28 mouse cellular contexts compared by ENCODE assay signal in the genomic region with DNA sequence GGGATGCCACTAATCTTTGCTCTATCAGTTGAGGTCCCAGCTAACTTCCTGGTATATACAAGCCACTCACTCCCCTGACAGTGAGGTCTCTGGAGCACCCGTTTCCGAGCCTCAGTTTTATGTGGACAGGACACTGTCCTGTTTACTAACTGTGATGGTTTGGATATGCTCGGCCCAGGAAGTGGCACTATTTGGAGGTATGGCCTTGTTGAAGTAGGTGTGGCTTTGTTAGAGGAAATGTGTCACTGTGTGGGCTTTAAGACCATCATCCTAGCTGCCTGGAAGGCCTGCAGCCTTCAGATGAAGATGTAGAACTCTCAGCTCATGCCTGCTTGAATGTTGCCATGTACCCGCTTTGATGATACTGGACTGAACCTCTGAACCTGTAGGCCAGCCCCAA. TPM values are rescaled to one million over a fixed set of nuclear protein-coding genes. Genes with fewer than 3 reads are reported as not detected.
DNase-seq lines count a peak whose midpoint lies in the region; ATAC-seq and TF ChIP-seq lines count a peak whose summit lies in the region.
"Had no signal": no experiment of that assay in that cellular context is flagged by ENCODE, and none has a peak within 500 bp of the region (broad histone marks: within the 10 kb centered on the region; RNA-seq: fewer than 3 reads in every experiment).

No protein-coding gene starts in this region.

- no peak for ATAC-seq in liver, embryonic 12.5 days
- no peak for ATAC-seq in liver, embryonic 11.5 days (replicated peaks; ENCODE audit: low FRiP score)
- ATAC-seq in lung, postnatal 0 days: peak; percentile 37
- ATAC-seq in intestine, postnatal 0 days: no peak
- ATAC-seq: forebrain, embryonic 14.5 days; forebrain, postnatal 0 days had no signal

- intact Hi-C loops in heart, postnatal 10 days (cut with DNase I): no loop called here

- peak overlapping the region; percentile 73 for H3K27ac ChIP-seq in heart, embryonic 10.5 days
- H3K27ac ChIP-seq in liver, embryonic 12.5 days: peak overlapping the region; percentile 52; the same call in 1 of the 2 replicates
- H3K27ac ChIP-seq in liver, embryonic 11.5 days (ENCODE audit: low read depth, low read length): no peak overlapping the region
- H3K27ac ChIP-seq in lung, postnatal 0 days (ENCODE audit: low read length): 0 out of 2 replicates have a peak overlapping the region, but pooled peaks have one; percentile 43
- H3K27ac ChIP-seq in intestine, postnatal 0 days (ENCODE audit: low read depth, low read length): peak overlapping the region; percentile 73; the same call in 1 of the 2 replicates
- H3K27ac ChIP-seq: embryonic facial prominence, embryonic 12.5 days; embryonic facial prominence, embryonic 15.5 days; gastrocnemius, adult 2 months; hindbrain, embryonic 14.5 days had no signal

- TF ChIP-seq CTCF in lung, postnatal 0 days (IDR thresholded peaks at IDR 0.05): no peak
- no peak for TF ChIP-seq CTCF in lung, adult 2 months (IDR thresholded peaks at IDR 0.05; ENCODE audit: insufficient read depth, low read length)
- no peak for TF ChIP-seq CTCF in intestine, postnatal 0 days (IDR thresholded peaks at IDR 0.05; ENCODE audit: low read depth)

- H3K4me1 ChIP-seq in heart, embryonic 10.5 days: peaks cover 79% of the 10 kb centered on the region
- H3K4me1 ChIP-seq in liver, embryonic 12.5 days: peaks cover 98% of the 10 kb centered on the region
- peaks cover 54% of the 10 kb centered on the region for H3K4me1 ChIP-seq in liver, embryonic 11.5 days (replicated peaks; ENCODE audit: control insufficient read depth, insufficient read depth, low read length)
- H3K4me1 ChIP-seq in lung, postnatal 0 days (ENCODE audit: insufficient read depth, low read depth, low read length): peaks cover 21% of the 10 kb centered on the region
- H3K4me1 ChIP-seq in lung, adult 2 months (ENCODE audit: control insufficient read depth, insufficient read depth, low read length): peaks cover 12% of the 10 kb centered on the region
- H3K4me1 ChIP-seq in intestine, postnatal 0 days (replicated peaks; ENCODE audit: control insufficient read depth, insufficient read depth, low read length): peaks cover 27% of the 10 kb centered on the region

- peak; percentile 73 for TF ChIP-seq EP300 in lung, postnatal 0 days (IDR thresholded peaks at IDR 0.05)

- TF ChIP-seq POLR2A in lung, adult 2 months (IDR thresholded peaks at IDR 0.05; ENCODE audit: borderline replicate concordance, extremely low read depth, low read depth, low read length): no peak

- H3K27me3 ChIP-seq in heart, embryonic 10.5 days (ENCODE audit: insufficient read depth, poor library complexity, severe bottlenecking): no peaks in the 10 kb centered on the region
- H3K27me3 ChIP-seq in liver, embryonic 12.5 days (replicated peaks): no peaks in the 10 kb centered on the region
- no peaks in the 10 kb centered on the region for H3K27me3 ChIP-seq in liver, embryonic 11.5 days (replicated peaks; ENCODE audit: control insufficient read depth, insufficient read depth, low read length)
- no peaks in the 10 kb centered on the region for H3K27me3 ChIP-seq in lung, postnatal 0 days (replicated peaks; ENCODE audit: insufficient read depth, low read length)
- no peaks in the 10 kb centered on the region for H3K27me3 ChIP-seq in intestine, postnatal 0 days (replicated peaks; ENCODE audit: control insufficient read depth, insufficient read depth, low read length)
- H3K27me3 ChIP-seq: embryonic facial prominence, embryonic 12.5 days; embryonic facial prominence, embryonic 15.5 days; heart, embryonic 12.5 days; heart, embryonic 15.5 days had no signal

- no peaks in the 10 kb centered on the region for H3K36me3 ChIP-seq in heart, embryonic 10.5 days
- no peaks in the 10 kb centered on the region for H3K36me3 ChIP-seq in liver, embryonic 12.5 days
- H3K36me3 ChIP-seq in liver, embryonic 11.5 days (ENCODE audit: control insufficient read depth, insufficient read depth, low read length): no peaks in the 10 kb centered on the region
- no peaks in the 10 kb centered on the region for H3K36me3 ChIP-seq in lung, postnatal 0 days (ENCODE audit: insufficient read depth, low read length)
- no peaks in the 10 kb centered on the region for H3K36me3 ChIP-seq in intestine, postnatal 0 days (ENCODE audit: control insufficient read depth, insufficient read depth)
- H3K36me3 ChIP-seq: embryonic facial prominence, embryonic 12.5 days; embryonic facial prominence, embryonic 15.5 days; G1E; heart, embryonic 12.5 days; heart, embryonic 15.5 days had no signal

- H3K4me3 ChIP-seq in heart, embryonic 10.5 days: no peak overlapping the region
- no peak overlapping the region for H3K4me3 ChIP-seq in liver, embryonic 12.5 days
- no peak overlapping the region for H3K4me3 ChIP-seq in liver, embryonic 11.5 days (ENCODE audit: low read depth, low read length)
- no peak overlapping the region for H3K4me3 ChIP-seq in lung, postnatal 0 days (ENCODE audit: low read depth, low read length)
- H3K4me3 ChIP-seq in lung, adult 2 months (replicated peaks; ENCODE audit: extremely low read depth, low read depth, low read length): no peak overlapping the region
- H3K4me3 ChIP-seq in intestine, postnatal 0 days (ENCODE audit: low read depth, low read length): no peak overlapping the region
- H3K4me3 ChIP-seq: embryonic facial prominence, embryonic 12.5 days; embryonic facial prominence, embryonic 15.5 days; gastrocnemius, adult 2 months; heart, embryonic 12.5 days; heart, embryonic 15.5 days had no signal

- no peak for DNase-seq in heart, embryonic 10.5 days (ENCODE audit: low spot score)
- no peak for DNase-seq in heart, postnatal 10 days
- no peak for DNase-seq in liver, embryonic 11.5 days (ENCODE audit: low spot score)
- no peak for DNase-seq in lung, postnatal 0 days (ENCODE audit: low spot score)
- DNase-seq in lung, adult 2 months: no peak
- DNase-seq in layer of hippocampus, adult 8-10 months (ENCODE audit: low spot score in 2 of 2): no peak
- DNase-seq: adrenal gland, adult 2 months; adrenal gland, postnatal 14 days; B cell, adult 2 months; cerebellum, adult 11 months; cerebellum, adult 2 months; cerebellum, adult 9-11 months; cerebellum, postnatal 25 days; forebrain, postnatal 0 days; gastrocnemius, adult 2 months; gastrocnemius, postnatal 14 days; heart, adult 11 months; heart, postnatal 14 days; heart, postnatal 4 days had no signal

- H3K9me3 ChIP-seq in heart, embryonic 10.5 days: no peaks in the 10 kb centered on the region
- no peaks in the 10 kb centered on the region for H3K9me3 ChIP-seq in liver, embryonic 12.5 days (replicated peaks)
- H3K9me3 ChIP-seq in liver, embryonic 11.5 days (ENCODE audit: control insufficient read depth, low read length): no peaks in the 10 kb centered on the region
- H3K9me3 ChIP-seq in lung, postnatal 0 days (ENCODE audit: low read length): no peaks in the 10 kb centered on the region
- H3K9me3 ChIP-seq in intestine, postnatal 0 days (ENCODE audit: control insufficient read depth): no peaks in the 10 kb centered on the region
- H3K9me3 ChIP-seq: embryonic facial prominence, embryonic 12.5 days; embryonic facial prominence, embryonic 15.5 days; G1E; heart, embryonic 12.5 days; heart, embryonic 15.5 days had no signal

- H3K4me2 ChIP-seq in liver, embryonic 12.5 days: no peak overlapping the region
- H3K4me2 ChIP-seq in liver, embryonic 11.5 days: no peak overlapping the region
- no peak overlapping the region for H3K4me2 ChIP-seq in lung, postnatal 0 days (replicated peaks; ENCODE audit: low read depth, low read length)
- H3K4me2 ChIP-seq in intestine, postnatal 0 days (replicated peaks; ENCODE audit: low read depth): no peak overlapping the region
- H3K4me2 ChIP-seq: embryonic facial prominence, embryonic 12.5 days; embryonic facial prominence, embryonic 15.5 days; heart, embryonic 12.5 days; heart, embryonic 15.5 days; hindbrain, embryonic 14.5 days had no signal

- H3K9ac ChIP-seq in liver, embryonic 12.5 days: no peak overlapping the region
- H3K9ac ChIP-seq in liver, embryonic 11.5 days (ENCODE audit: low read depth, low read length): no peak overlapping the region
- no peak overlapping the region for H3K9ac ChIP-seq in lung, postnatal 0 days (replicated peaks; ENCODE audit: low read depth)
- no peak overlapping the region for H3K9ac ChIP-seq in intestine, postnatal 0 days (ENCODE audit: low read depth, low read length)
- H3K9ac ChIP-seq: embryonic facial prominence, embryonic 12.5 days; embryonic facial prominence, embryonic 15.5 days; forebrain, postnatal 0 days; heart, embryonic 12.5 days; hindbrain, embryonic 14.5 days had no signal

- WGBS in heart, embryonic 10.5 days: 85% methylated on average over 4 of the region's 4 CpGs
- 57% methylated on average over 4 of the region's 4 CpGs for WGBS in liver, embryonic 12.5 days (ENCODE audit: insufficient replicate concordance)
- 66% methylated on average over 4 of the region's 4 CpGs for WGBS in liver, embryonic 11.5 days
- WGBS in lung, postnatal 0 days: 83% methylated on average over 4 of the region's 4 CpGs
- 63% methylated on average over 4 of the region's 4 CpGs for WGBS in lung, adult 2 months
- WGBS in intestine, postnatal 0 days: 68% methylated on average over 4 of the region's 4 CpGs

RNA-seq across cellular contexts. Expression of a gene that starts 41.0 kb away (rescaled TPM):
- polyA plus RNA-seq in heart, embryonic 10.5 days (2016; fragmentation: Nextera tagmentation; extraction: Ambion mirVana): 119 and 137 TPM in 2 replicates
- 10 to 100 TPM; 60.3 to 61.0 TPM for total RNA-seq in heart, postnatal 10 days (2021)
- polyA plus RNA-seq in liver, embryonic 12.5 days (2016; fragmentation: Nextera tagmentation; extraction: Ambion mirVana): 40.7 and 43.2 TPM in 2 replicates
- 66.8 and 71.9 TPM in 2 replicates for polyA plus RNA-seq in liver, embryonic 11.5 days (2014; fragmentation: Nextera tagmentation; extraction: Ambion mirVana)
- 84.2 and 84.4 TPM in 2 replicates for polyA plus RNA-seq in lung, postnatal 0 days (2015; fragmentation: Nextera tagmentation; extraction: Ambion mirVana)
- 81.3 and 81.6 TPM in 2 replicates for polyA plus RNA-seq in lung, adult 2 months (2012; rRNA removed)
- polyA plus RNA-seq in intestine, postnatal 0 days (2015; fragmentation: Nextera tagmentation; extraction: Ambion mirVana): 40.4 and 42.2 TPM in 2 replicates
- total RNA-seq in layer of hippocampus, adult 8-10 months (2022): 10 to 100 TPM; 30.8 to 38.4 (median 32.9) TPM

RNA-seq across cellular contexts. Expression of a gene that starts 51.7 kb away (rescaled TPM):
- polyA plus RNA-seq in heart, embryonic 10.5 days (2016; fragmentation: Nextera tagmentation; extraction: Ambion mirVana): 232 and 318 TPM in 2 replicates
- total RNA-seq in heart, postnatal 10 days (2021): 10 to 100 TPM; 49.9 to 53.2 TPM
- polyA plus RNA-seq in liver, embryonic 12.5 days (2016; fragmentation: Nextera tagmentation; extraction: Ambion mirVana): 38.3 and 42.4 TPM in 2 replicates
- polyA plus RNA-seq in liver, embryonic 11.5 days (2014; fragmentation: Nextera tagmentation; extraction: Ambion mirVana): 55.3 and 60.2 TPM in 2 replicates
- polyA plus RNA-seq in lung, postnatal 0 days (2015; fragmentation: Nextera tagmentation; extraction: Ambion mirVana): 30.0 and 33.2 TPM in 2 replicates
- 38.1 and 39.3 TPM in 2 replicates for polyA plus RNA-seq in lung, adult 2 months (2012; rRNA removed)
- polyA plus RNA-seq in intestine, postnatal 0 days (2015; fragmentation: Nextera tagmentation; extraction: Ambion mirVana): 34.9 and 35.2 TPM in 2 replicates
- 1 to 10 TPM; 3.9 to 4.5 (median 4.3) TPM for total RNA-seq in layer of hippocampus, adult 8-10 months (2022)
